Mouse (Mus musculus) erythroid progenitor cell, adult 5-6 weeks (primary cell): ENCODE measurements around the gene Mcm6. TPM values are rescaled to one million over a fixed set of nuclear protein-coding genes. Genes with fewer than 3 reads are reported as not detected.

Experiments used
- total RNA-seq, 2 experiments: library from RNA; stranded (forward) in 1 of 2; stranded (reverse) in 1 of 2; fragments of 150-400 nt in 1 of 2; fragments of 186-747, 209-891 nt in 1 of 2; gene quantifications; 2 replicates each; pipeline versions ENCODE4 v1.2.3 to v1.2.4; 2015 to 2017; ENCODE audit warnings: low replicate concordance in 2 of 2

Gene Mcm6
- total RNA-seq, 2 experiments from 2014 or later: 205 to 247 TPM

Other genes with a start within 250 kb of the Mcm6 start
- gene Ubxn4, start 115.7 kb downstream of the Mcm6 start, total RNA-seq (2015; ENCODE audit: low replicate concordance): 10.1 and 13.4 TPM in 2 replicates
- gene Ubxn4, start 115.7 kb downstream of the Mcm6 start, total RNA-seq (2017; ENCODE audit: low replicate concordance): 52.7 and 62.5 TPM in 2 replicates
- 0.36 TPM in 1 of 2 replicates, not detected in the other for gene Lct, start 31.3 kb downstream of the Mcm6 start, total RNA-seq (2015; ENCODE audit: low replicate concordance)
- 0.26 TPM in 1 of 2 replicates, not detected in the other for gene Lct, start 31.3 kb downstream of the Mcm6 start, total RNA-seq (2017; ENCODE audit: low replicate concordance)
- gene Dars, start 57.7 kb upstream of the Mcm6 start, total RNA-seq (2015; ENCODE audit: low replicate concordance): 25.2 and 66.7 TPM in 2 replicates
- gene Dars, start 57.7 kb upstream of the Mcm6 start, total RNA-seq (2017; ENCODE audit: low replicate concordance): 42.2 and 45.6 TPM in 2 replicates
- 390 and 435 TPM in 2 replicates for gene Cxcr4, start 232.6 kb upstream of the Mcm6 start, total RNA-seq (2015; ENCODE audit: low replicate concordance)
- 236 and 385 TPM in 2 replicates for gene Cxcr4, start 232.6 kb upstream of the Mcm6 start, total RNA-seq (2017; ENCODE audit: low replicate concordance)